Mouse (Mus musculus) cerebellum, adult 11 months (tissue): ENCODE measurements around the gene Olfr492.

ENCODE experiments used
- DNase-seq: peaks from one replicate; pipeline ENCODE4 v3.0.0; 2022

Olfr492 gene

DNA sequence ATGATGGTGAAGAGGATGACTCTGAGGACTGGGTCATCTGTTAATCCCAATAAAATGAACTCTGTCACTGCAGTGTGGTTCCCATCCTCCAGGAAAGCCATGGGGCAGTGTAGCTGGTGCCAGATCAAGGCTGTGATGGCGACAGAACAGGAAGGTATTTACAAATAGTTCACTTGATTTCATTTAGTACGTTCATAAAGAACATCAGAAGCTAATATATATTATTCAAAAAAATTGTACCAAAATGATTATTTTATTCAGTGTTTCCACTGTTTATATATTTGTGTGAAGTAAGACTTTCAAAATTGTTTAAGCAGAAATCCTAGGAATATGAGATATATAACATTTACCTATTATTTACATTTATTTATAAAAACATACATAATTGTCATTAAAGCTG, at the start of gene Olfr492:
Gene Olfr492 (minus strand): TSS at position 101 of the 400 bp plus-strand sequence.
- DNase-seq: no peak

GRCm38 (mm10) chr7:108365035-108365434, 41.6 kb upstream of the Olfr492 start, which contains the start of gene Olfr494:
Gene Olfr494, plus strand, starts transcription at chr7:108365335.
- no peak for DNase-seq

GRCm38 (mm10) chr7:108346879-108347278, 23.4 kb upstream of the Olfr492 start, which contains the start of gene Olfr493:
Gene Olfr493, minus strand, starts transcription at chr7:108346979.
- no peak for DNase-seq

- no peak for DNase-seq
Observed at GRCm38 (mm10) chr7:108313151-108313550, 10.3 kb downstream of the Olfr492 start, which contains the start of gene Olfr491. Gene Olfr491, plus strand, starts transcription at chr7:108313451.

DNA sequence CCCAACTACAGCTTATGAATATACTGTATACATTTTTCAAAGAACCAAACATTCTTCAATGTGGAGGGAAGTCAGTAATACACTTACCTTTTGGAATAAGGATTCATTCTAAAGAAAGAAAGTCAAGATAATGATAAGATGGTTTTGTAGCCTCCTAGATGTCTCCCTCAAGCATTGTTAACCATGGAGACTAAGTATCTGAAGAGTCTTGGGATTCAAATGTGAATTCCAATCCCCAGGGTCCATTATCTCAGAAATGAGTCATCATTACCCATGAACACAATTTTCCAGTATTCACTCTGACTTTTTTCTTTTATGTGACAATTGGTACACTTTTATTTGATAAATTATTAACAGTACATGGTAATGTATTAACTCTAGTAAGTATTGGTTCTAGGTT, 34.6 kb downstream of the Olfr492 start, which contains the start of gene Olfr490:
Gene Olfr490 (minus strand): TSS at position 101 of the 400 bp plus-strand sequence.
- DNase-seq: no peak
